Mouse (Mus musculus) yolk sac, embryonic 10.5 days (tissue): ENCODE data around the gene Sprn.
"Not testable (repeated sequence)": the region's sequence is repeated elsewhere in the genome, so short reads cannot be mapped to it uniquely, and the experiment has no call there.

Experiments used
- DNase-seq: peaks from one replicate; pipeline ENCODE4 v3.0.0-alpha.2; 2017; ENCODE audit warnings: low spot score

Gene Sprn

GRCm38 (mm10) chr7:140141350-140141749, 13.3 kb downstream of the Sprn start:
- peak; percentile 25 for DNase-seq

GRCm38 (mm10) chr7:140138021-140138310, 16.7 kb downstream of the Sprn start:
- no peak for DNase-seq

GRCm38 (mm10) chr7:140137135-140138020, 17.3 kb downstream of the Sprn start, which contains the start of gene Mtg1:
TSS of gene Mtg1 (plus strand) at chr7:140137564.
- peak; percentile 95 for DNase-seq

GRCm38 (mm10) chr7:140135106-140135770, 19.4 kb downstream of the Sprn start:
- DNase-seq: no peak

- DNase-seq: not testable (repeated sequence)
These were observed 20.6 kb downstream of the Sprn start for GRCm38 (mm10) chr7:140134033-140134432.

DNA sequence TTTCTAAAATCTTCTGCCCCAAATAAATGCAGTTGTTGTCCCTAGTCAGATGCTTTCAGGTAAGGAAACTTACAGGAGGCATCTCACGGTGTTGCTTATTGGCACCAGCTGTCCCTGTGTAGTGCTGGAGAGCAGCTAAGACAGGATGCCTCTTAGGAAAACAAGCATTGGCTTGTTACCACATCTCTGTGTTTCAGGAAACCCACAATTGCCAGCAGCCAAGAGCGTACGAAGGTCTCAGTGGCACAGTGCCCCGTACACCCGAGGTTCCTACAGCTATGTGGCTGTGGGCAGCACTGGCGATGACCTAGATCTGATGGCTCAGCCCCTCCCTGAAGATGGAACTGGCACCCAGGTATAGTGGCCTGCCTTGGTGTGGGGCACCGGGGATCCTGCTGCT, 22.5 kb downstream of the Sprn start:
- not testable (repeated sequence) for DNase-seq

DNA sequence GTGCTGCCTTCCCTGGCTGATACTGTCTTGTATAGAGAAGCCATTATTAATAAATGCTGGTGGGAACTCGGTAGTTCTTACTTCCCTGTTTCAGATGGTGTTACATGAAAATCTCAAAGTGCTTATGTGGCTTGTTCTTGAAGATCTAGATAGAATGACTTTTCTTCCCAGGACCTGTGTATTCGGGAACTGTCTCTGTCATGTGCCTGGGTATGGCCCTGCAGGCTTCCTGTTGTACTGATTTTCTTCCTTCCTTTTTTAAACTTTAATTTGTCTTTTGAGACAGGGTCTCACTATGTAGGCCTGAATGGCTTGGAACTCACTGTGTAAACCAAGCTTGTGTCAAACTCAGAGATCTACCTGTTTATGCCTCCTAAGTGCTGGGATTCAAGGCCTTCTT, 26.8 kb downstream of the Sprn start:
- no peak for DNase-seq

DNA sequence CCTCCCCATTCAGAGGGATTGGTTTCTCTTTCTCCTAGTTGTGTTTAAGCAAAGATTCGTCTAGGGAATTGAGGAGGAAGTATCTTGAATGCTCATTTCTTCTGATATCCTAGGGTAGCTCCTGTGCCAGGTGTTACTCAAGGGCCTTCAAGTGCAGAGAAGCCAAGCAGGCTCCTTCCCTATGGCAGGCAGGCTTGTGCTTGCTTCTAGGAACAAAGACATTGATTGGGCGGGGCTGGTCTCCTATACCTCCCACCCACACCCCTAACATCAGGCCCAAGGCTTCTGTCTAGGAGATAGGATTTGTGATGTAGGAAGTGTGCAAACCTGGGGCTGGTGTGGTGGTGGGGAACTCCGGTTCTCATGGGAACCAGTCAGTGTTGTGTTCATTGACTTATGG, 27.7 kb downstream of the Sprn start:
- no peak for DNase-seq

DNA sequence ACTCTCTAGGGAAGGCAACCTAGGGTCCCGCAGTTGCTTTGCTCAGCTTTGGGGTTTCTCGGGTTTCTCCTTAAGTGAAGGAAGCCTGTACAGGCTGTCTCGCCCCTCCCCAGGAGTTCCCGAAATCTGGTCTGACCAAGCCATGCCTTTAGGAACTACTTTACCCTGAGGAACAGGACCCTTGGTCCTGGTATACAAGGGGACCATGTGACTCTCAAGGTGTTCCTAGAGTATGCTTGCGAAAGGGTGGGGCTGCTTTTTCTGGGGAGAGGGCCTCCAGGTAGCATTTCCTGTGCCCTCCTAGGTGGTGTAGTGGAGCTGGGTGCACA, 28.7 kb downstream of the Sprn start:
- peak; percentile 6 for DNase-seq

DNA sequence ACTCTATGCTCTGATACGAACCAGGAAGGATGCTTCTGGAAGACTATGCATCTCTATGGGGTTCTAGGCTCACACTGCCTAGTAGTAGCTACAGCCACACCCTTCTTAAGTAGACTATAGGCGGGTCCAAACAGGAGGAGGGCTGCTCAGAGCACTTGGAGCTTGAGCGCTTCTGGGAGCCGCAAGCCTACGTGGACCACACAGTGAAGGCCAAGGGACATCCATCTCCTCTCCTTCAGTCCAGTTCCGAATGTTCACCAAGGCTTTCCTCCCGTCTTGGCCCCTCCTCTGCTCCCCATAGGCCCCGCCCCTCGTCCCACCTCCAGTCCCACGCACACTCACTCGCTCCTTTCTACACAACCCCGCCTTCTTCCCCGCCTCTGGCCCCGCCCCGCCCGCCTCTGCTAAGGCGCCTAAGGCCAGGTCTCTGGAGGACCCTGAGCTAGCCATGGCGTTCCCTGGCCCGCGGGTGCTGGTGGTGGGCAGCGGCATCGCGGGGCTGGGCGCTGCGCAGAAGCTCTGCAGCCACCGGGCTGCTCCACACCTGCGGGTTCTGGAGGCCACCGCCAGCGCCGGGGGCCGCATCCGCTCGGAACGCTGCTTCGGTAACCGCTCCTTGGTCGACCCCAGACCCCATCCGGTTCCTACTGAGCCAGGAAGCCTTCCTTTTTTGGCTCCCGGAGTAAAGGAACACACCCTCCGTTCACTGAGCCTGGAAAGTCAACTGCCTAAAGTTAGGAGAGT, 29.2 kb downstream of the Sprn start:
- DNase-seq: peak; percentile 97

DNA sequence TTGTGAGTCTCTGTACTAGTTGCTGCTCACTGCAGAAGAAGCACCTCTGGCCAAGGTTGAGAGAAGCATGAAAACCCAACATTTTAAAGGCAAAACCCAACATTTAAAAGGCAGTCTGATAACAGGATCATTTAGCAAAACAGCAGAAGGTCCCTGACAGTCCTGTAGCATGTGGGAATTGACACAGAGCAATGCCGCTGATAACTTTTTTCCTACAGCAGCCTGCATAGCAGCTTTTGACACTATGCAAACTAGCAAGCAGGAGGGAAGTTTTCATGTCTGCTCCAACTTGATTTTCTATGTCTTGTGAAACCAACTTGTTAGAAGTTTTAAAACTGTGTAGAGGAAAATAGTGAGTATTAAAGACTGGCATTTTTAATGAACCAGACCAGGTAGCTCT, 30.3 kb downstream of the Sprn start:
- no peak for DNase-seq

- DNase-seq: no peak
These were observed 31.9 kb downstream of the Sprn start for GRCm38 (mm10) chr7:140122765-140123164.

DNA sequence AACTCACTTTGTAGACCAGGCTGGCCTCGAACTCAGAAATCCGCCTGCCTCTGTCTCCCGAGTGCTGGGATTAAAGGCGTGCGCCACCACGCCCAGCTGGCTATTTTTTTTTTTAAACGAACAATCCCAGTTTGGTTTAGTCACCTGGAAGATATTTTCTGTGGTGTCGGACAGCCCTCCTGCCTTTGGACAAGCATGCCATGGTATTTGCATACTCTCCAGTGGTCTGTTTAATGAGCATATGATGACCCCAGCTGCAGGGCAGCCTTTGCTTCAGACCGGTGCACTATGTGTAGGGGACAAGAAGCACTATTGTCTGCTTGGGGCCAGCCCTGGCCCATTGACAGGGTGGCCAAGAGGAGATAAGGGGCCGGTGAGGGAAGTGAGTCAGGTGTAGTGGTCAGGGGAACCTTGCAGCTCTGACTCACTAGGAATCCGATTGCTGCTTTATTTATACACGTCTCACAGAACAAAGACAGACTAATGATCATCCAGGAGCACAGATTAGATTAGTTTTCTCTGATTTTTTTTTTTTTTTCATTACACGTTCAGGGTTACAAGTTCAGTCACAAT, 33.3 kb downstream of the Sprn start:
- no peak for DNase-seq

- DNase-seq: no peak
These were observed 34.2 kb downstream of the Sprn start for GRCm38 (mm10) chr7:140120484-140120883.

GRCm38 (mm10) chr7:140116329-140117054, 38.2 kb downstream of the Sprn start, which contains the start of gene Echs1:
TSS of gene Echs1 (minus strand) at chr7:140116476.
- DNase-seq: peak; percentile 86

- DNase-seq: peak; percentile 66
These were observed 38.9 kb downstream of the Sprn start, which contains the start of gene Paox for GRCm38 (mm10) chr7:140115583-140116328. TSS of gene Paox (plus strand) at chr7:140115799.

DNA sequence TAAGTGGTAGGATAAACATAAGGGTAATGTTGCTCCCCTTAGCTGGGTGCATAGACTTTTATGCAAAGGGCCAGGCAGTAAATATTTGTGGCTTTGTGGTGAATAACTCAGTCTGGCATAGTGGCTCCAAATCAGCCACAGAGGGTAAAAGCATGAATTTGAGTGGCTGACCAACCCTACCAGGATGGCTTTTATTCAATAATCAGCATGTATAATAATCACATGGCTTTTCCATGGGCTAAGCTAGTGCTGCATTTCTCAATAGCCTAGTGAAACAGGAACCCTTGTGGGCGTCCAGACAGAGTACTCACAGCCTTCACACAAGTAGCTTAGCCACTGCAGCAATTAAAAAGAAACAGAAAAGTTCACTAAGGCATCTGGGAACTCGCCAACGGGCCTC, 42.7 kb downstream of the Sprn start:
- no peak for DNase-seq

- no peak for DNase-seq
These were observed 50.7 kb downstream of the Sprn start for GRCm38 (mm10) chr7:140104009-140104408.

- peak; percentile 69 for DNase-seq
These were observed 52.5 kb downstream of the Sprn start, which contains the start of gene Fuom for GRCm38 (mm10) chr7:140101993-140102860. TSS of gene Fuom (minus strand) at chr7:140102441.

DNA sequence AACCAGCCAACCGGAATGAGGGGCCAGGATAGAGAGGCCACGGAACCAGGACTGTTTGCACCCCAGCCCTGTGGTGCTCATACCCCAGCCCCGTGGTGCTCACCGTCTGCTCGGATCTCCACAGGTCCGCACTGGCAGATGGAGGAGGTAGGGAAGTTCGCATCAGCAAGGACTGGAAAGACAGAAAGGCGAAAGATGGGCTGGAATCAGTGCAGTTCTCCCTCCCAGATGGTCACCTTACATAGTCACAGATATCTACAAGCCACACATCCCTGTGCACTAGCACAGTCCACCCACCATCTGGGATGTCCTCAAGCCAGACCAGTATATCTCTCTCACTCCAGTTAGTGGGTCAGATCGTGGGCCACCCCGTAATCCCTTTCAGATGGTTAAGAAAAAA, 53.2 kb downstream of the Sprn start:
- DNase-seq: no peak
